Mouse (Mus musculus): ENCODE measurements around the gene Vtn. TPM values are rescaled to one million over a fixed set of nuclear protein-coding genes. Genes with fewer than 3 reads are reported as not detected.

The Vtn gene
- polyA plus RNA-seq, 1 experiment from 2014 or later = 0.39 TPM

GRCm38 (mm10) chr11:78500623-78501202, 1.8 kb downstream of the Vtn start:
- H3K36me3 ChIP-seq = peaks cover 4% of the 10 kb centered on the region; the same call in 1 of the 2 replicates
- no peak overlapping the region for H3K9ac ChIP-seq
- peaks cover 52% of the 10 kb centered on the region for H3K27me3 ChIP-seq
- 82% methylated on average over 9 of the region's 9 CpGs for WGBS
- no peak overlapping the region for H3K27ac ChIP-seq
- ATAC-seq (ENCODE audit: low FRiP score, low read depth) = no peak
- H3K4me3 ChIP-seq = no peak overlapping the region
- H3K4me2 ChIP-seq (replicated peaks) = no peak overlapping the region
- H3K9me3 ChIP-seq = no peaks in the 10 kb centered on the region
- peaks cover 13% of the 10 kb centered on the region for H3K4me1 ChIP-seq

- no peak overlapping the region for H3K4me2 ChIP-seq (replicated peaks)
- peaks cover 12% of the 10 kb centered on the region for H3K36me3 ChIP-seq
- no peak for ATAC-seq (ENCODE audit: low FRiP score, low read depth)
- H3K9ac ChIP-seq = no peak overlapping the region
- H3K4me1 ChIP-seq = peaks cover 13% of the 10 kb centered on the region
- H3K27me3 ChIP-seq = peaks cover 44% of the 10 kb centered on the region
- H3K9me3 ChIP-seq = no peaks in the 10 kb centered on the region
- 79% methylated on average over 20 of the region's 20 CpGs for WGBS
- no peak overlapping the region for H3K4me3 ChIP-seq
- no peak overlapping the region for H3K27ac ChIP-seq
Measured at GRCm38 (mm10) chr11:78501529-78501928, 2.6 kb downstream of the Vtn start.

- H3K9ac ChIP-seq = no peak within 1 kb of the TSS; the same call in 1 of the 2 replicates
Measured at GRCm38 (mm10) chr11:78502909-78503650, 4.2 kb downstream of the Vtn start, which contains the start of gene Sebox. Sebox (plus strand) TSS chr11:78503447.

GRCm38 (mm10) chr11:78505430-78505829, 6.5 kb downstream of the Vtn start:
- Histone ChIP-seq H3K4me1 (no peaks in the 10 kb centered on the region), H3K9ac (no peak overlapping the region), H3K9me3 (no peaks in the 10 kb centered on the region), H3K4me3 (no peak overlapping the region), H3K27me3 (peaks cover 15% of the 10 kb centered on the region), H3K27ac (no peak overlapping the region), H3K36me3 (peaks cover 42% of the 10 kb centered on the region), H3K4me2 (replicated peaks) (no peak overlapping the region)
- no peak for ATAC-seq (ENCODE audit: low FRiP score, low read depth)
- WGBS = 77% methylated on average over 3 of the region's 3 CpGs

More at GRCm38 (mm10) chr11:78502909-78503650, 4.2 kb downstream of the Vtn start, which contains the start of gene Sebox:
- Histone ChIP-seq H3K36me3 (peaks cover 28% of the 10 kb centered on the region), H3K9me3 (no peaks in the 10 kb centered on the region), H3K4me3 (no peak within 1 kb of the TSS), H3K4me1 (peaks cover 3% of the 10 kb centered on the region), H3K4me2 (replicated peaks) (no peak within 1 kb of the TSS), H3K27me3 (peaks cover 37% of the 10 kb centered on the region), H3K27ac (no peak within 1 kb of the TSS)
- 70% methylated on average over 7 of the region's 7 CpGs for WGBS
- ATAC-seq (ENCODE audit: low FRiP score, low read depth) = no peak

- ATAC-seq (ENCODE audit: low FRiP score, low read depth) = no peak
- Histone ChIP-seq H3K9ac (no peak overlapping the region), H3K9me3 (no peaks in the 10 kb centered on the region), H3K4me2 (replicated peaks) (no peak overlapping the region), H3K27ac (no peak overlapping the region), H3K36me3 (peaks cover 49% of the 10 kb centered on the region), H3K27me3 (no peaks in the 10 kb centered on the region), H3K4me3 (no peak overlapping the region), H3K4me1 (peaks cover 16% of the 10 kb centered on the region)
- 82% methylated on average over 5 of the region's 5 CpGs for WGBS
Measured at GRCm38 (mm10) chr11:78509148-78509547, 10.3 kb downstream of the Vtn start.

- H3K27me3 ChIP-seq = no peaks in the 10 kb centered on the region
- peaks cover 16% of the 10 kb centered on the region for H3K4me1 ChIP-seq
- under 1% methylated on average over 67 of the region's 67 CpGs for WGBS
- H3K9me3 ChIP-seq = no peaks in the 10 kb centered on the region
- peak within 1 kb of the TSS; percentile 79 for H3K27ac ChIP-seq
- peaks cover 54% of the 10 kb centered on the region for H3K36me3 ChIP-seq
- peak within 1 kb of the TSS; percentile 89 for H3K4me2 ChIP-seq (replicated peaks)
- peak within 1 kb of the TSS; percentile 98 for H3K9ac ChIP-seq
- peak; percentile 96 for ATAC-seq (ENCODE audit: low FRiP score, low read depth)
- peak within 1 kb of the TSS; percentile 92 for H3K4me3 ChIP-seq
Measured at GRCm38 (mm10) chr11:78512025-78512957, 13.4 kb downstream of the Vtn start, which contains the start of the genes Tmem199 and Poldip2. Tmem199 (minus strand) TSS chr11:78512172. Poldip2 (plus strand) TSS chr11:78512193.

- H3K4me1 ChIP-seq = peaks cover 16% of the 10 kb centered on the region
- H3K36me3 ChIP-seq = peaks cover 54% of the 10 kb centered on the region
- peak overlapping the region; percentile 98 for H3K9ac ChIP-seq
- ATAC-seq (ENCODE audit: low FRiP score, low read depth) = no peak
- no peaks in the 10 kb centered on the region for H3K27me3 ChIP-seq
- WGBS = 81% methylated on average over 3 of the region's 3 CpGs
- no peak overlapping the region for H3K27ac ChIP-seq
- peak overlapping the region; percentile 92 for H3K4me3 ChIP-seq
- peak overlapping the region; percentile 89 for H3K4me2 ChIP-seq (replicated peaks)
- no peaks in the 10 kb centered on the region for H3K9me3 ChIP-seq
Measured at GRCm38 (mm10) chr11:78513106-78513790, 14.4 kb downstream of the Vtn start.

GRCm38 (mm10) chr11:78515549-78516325, 16.8 kb downstream of the Vtn start:
- WGBS = 56% methylated on average over 2 of the region's 2 CpGs
- H3K9ac ChIP-seq = no peak overlapping the region

GRCm38 (mm10) chr11:78518931-78519330, 20.0 kb downstream of the Vtn start:
- Histone ChIP-seq H3K27me3 (no peaks in the 10 kb centered on the region), H3K27ac (peak overlapping the region; percentile 15; the same call in 1 of the 2 replicates), H3K9me3 (no peaks in the 10 kb centered on the region), H3K4me2 (replicated peaks) (no peak overlapping the region), H3K36me3 (peaks cover 94% of the 10 kb centered on the region), H3K4me3 (no peak overlapping the region), H3K4me1 (no peaks in the 10 kb centered on the region), H3K9ac (no peak overlapping the region)
- 95% methylated on average over 10 of the region's 10 CpGs for WGBS
- no peak for ATAC-seq (ENCODE audit: low FRiP score, low read depth)

More at GRCm38 (mm10) chr11:78515549-78516325, 16.8 kb downstream of the Vtn start:
- Histone ChIP-seq H3K27me3 (no peaks in the 10 kb centered on the region), H3K4me3 (no peak overlapping the region), H3K27ac (no peak overlapping the region), H3K9me3 (no peaks in the 10 kb centered on the region), H3K4me2 (replicated peaks) (no peak overlapping the region), H3K36me3 (peaks cover 66% of the 10 kb centered on the region), H3K4me1 (peaks cover 15% of the 10 kb centered on the region)
- no peak for ATAC-seq (ENCODE audit: low FRiP score, low read depth)

- H3K9me3 ChIP-seq = no peaks in the 10 kb centered on the region
- no peak for ATAC-seq (ENCODE audit: low FRiP score, low read depth)
- no peak overlapping the region for H3K4me2 ChIP-seq (replicated peaks)
- 90% methylated on average over 3 of the region's 3 CpGs for WGBS
- H3K4me1 ChIP-seq = no peaks in the 10 kb centered on the region
- H3K4me3 ChIP-seq = no peak overlapping the region
- no peak overlapping the region for H3K27ac ChIP-seq
- H3K36me3 ChIP-seq = peaks cover 96% of the 10 kb centered on the region
- H3K9ac ChIP-seq = no peak overlapping the region
- H3K27me3 ChIP-seq = no peaks in the 10 kb centered on the region
Measured at GRCm38 (mm10) chr11:78521880-78522279, 23.0 kb downstream of the Vtn start.
